Mouse (Mus musculus) erythroblast, embryonic 14.5 days (primary cell): ENCODE data around the gene Tm9sf2.

Experiments used
- GATA1 ChIP-seq: IDR thresholded peaks from 2 replicates; pipeline ENCODE4 v1.6.1; 2012; ENCODE audit warnings: low read length, inconsistent platforms, mixed read lengths
- TAL1 ChIP-seq: IDR thresholded peaks from 3 replicates; pipeline ENCODE4 v1.6.1; 2012; ENCODE audit warnings: low read length, inconsistent platforms, mixed read lengths

GRCm38 (mm10) chr14:122104881-122105280 is 2.0 kb upstream of the Tm9sf2 start:
- TF ChIP-seq GATA1: no peak
- no peak for TF ChIP-seq TAL1
